Comparison of ENCODE assay signal across 29 mouse cellular contexts in the genomic region with DNA sequence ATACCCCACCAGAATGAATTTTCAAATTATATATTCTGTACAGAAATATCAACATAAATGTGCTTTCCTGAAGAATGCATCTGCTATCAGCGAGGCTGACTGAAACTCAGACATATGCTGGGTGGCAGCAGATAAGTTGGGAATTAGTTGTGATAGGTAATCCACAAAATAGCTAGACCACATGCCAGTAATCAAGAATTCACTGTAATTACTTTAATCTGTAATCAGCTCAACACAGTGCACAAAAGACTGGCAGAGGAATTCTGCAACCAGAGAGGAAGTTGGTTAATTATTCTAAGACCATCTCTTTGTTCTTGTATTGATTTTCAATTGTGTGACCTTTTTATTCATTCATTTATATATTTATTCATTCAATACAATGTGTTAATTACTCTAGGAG.
DNase-seq lines count a peak whose midpoint lies in the region; ATAC-seq lines count a peak whose summit lies in the region.
"Had no signal": no experiment of that assay in that cellular context is flagged by ENCODE, and none has a peak within 500 bp of the region (broad histone marks: within the 10 kb centered on the region; RNA-seq: fewer than 3 reads in every experiment).

No protein-coding gene starts in this region.

- no peaks in the 10 kb centered on the region for H3K4me1 ChIP-seq in forebrain, embryonic 14.5 days (ENCODE audit: control insufficient read depth, insufficient read depth, low read length)
- no peaks in the 10 kb centered on the region for H3K4me1 ChIP-seq in forebrain, embryonic 10.5 days
- H3K4me1 ChIP-seq in liver, embryonic 13.5 days (replicated peaks) = 0 out of 2 replicates have a peak, but pooled peaks cover 2% of the 10 kb centered on the region
- H3K4me1 ChIP-seq: hindbrain, embryonic 10.5 days; liver, embryonic 15.5 days; midbrain, embryonic 13.5 days; neural tube, embryonic 13.5 days; stomach, embryonic 15.5 days had no signal

- WGBS in forebrain, embryonic 14.5 days = 37% methylated on average over 1 of the region's 1 CpGs
- 79% methylated on average over 1 of the region's 1 CpGs for WGBS in forebrain, embryonic 10.5 days
- WGBS in liver, embryonic 13.5 days (ENCODE audit: insufficient replicate concordance) = 13% methylated on average over 1 of the region's 1 CpGs

- no peak overlapping the region for H3K4me3 ChIP-seq in forebrain, embryonic 14.5 days (ENCODE audit: low read depth, low read length)
- H3K4me3 ChIP-seq in forebrain, embryonic 10.5 days = no peak overlapping the region
- H3K4me3 ChIP-seq in liver, embryonic 13.5 days (replicated peaks) = no peak overlapping the region
- H3K4me3 ChIP-seq: embryonic facial prominence, embryonic 12.5 days; hindbrain, embryonic 10.5 days; hindbrain, embryonic 15.5 days; layer of hippocampus, adult 2 months; left cerebral cortex, adult 2 months; limb, embryonic 12.5 days; liver, embryonic 15.5 days; lung, embryonic 15.5 days; megakaryocyte, embryonic 14.5 days; midbrain, embryonic 13.5 days; neural tube, embryonic 13.5 days; stomach, embryonic 15.5 days had no signal

- DNase-seq in forebrain, embryonic 14.5 days (ENCODE audit: low spot score) = peak; percentile 27
- DNase-seq in forebrain, embryonic 10.5 days (ENCODE audit: extremely low spot score, low spot score) = no peak
- DNase-seq in Muller cell, postnatal 12 days (ENCODE audit: inconsistent ontology term) = peak; percentile 59
- no peak for DNase-seq in liver, embryonic 13.5 days
- DNase-seq in retina, postnatal 1 day = peak; percentile 53
- no peak for DNase-seq in B cell, adult 2 months
- DNase-seq in right cerebral cortex, adult 18-20 months = no peak
- DNase-seq: cerebellum, adult 11 months; cerebellum, adult 9-10 months; cerebellum, postnatal 36 days; embryo, embryonic 11 days; gastrocnemius, postnatal 10 days; heart, postnatal 14 days; kidney, adult 11 months; kidney, postnatal 14 days; right cerebral cortex, postnatal 25 days had no signal

- H3K27me3 ChIP-seq in forebrain, embryonic 14.5 days (replicated peaks; ENCODE audit: control insufficient read depth, insufficient read depth, low read length) = no peaks in the 10 kb centered on the region
- no peaks in the 10 kb centered on the region for H3K27me3 ChIP-seq in forebrain, embryonic 10.5 days (ENCODE audit: poor library complexity, severe bottlenecking)
- H3K27me3 ChIP-seq in liver, embryonic 13.5 days = no peaks in the 10 kb centered on the region
- H3K27me3 ChIP-seq: embryonic facial prominence, embryonic 12.5 days; hindbrain, embryonic 15.5 days; limb, embryonic 12.5 days; liver, embryonic 15.5 days; lung, embryonic 15.5 days; megakaryocyte, embryonic 14.5 days; midbrain, embryonic 13.5 days; neural tube, embryonic 13.5 days; stomach, embryonic 15.5 days had no signal

- ATAC-seq in forebrain, embryonic 14.5 days = peak; percentile 67; the same call in 1 of the 2 replicates
- peak; percentile 51; the same call in 1 of the 2 replicates for ATAC-seq in liver, embryonic 13.5 days (ENCODE audit: low read depth)
- ATAC-seq: inflammation-experienced regulatory T-cells, adult 6 months; midbrain, embryonic 13.5 days had no signal

- H3K27ac ChIP-seq in forebrain, embryonic 14.5 days (ENCODE audit: low read depth, low read length) = no peak overlapping the region
- no peak overlapping the region for H3K27ac ChIP-seq in forebrain, embryonic 10.5 days
- H3K27ac ChIP-seq in liver, embryonic 13.5 days = no peak overlapping the region
- H3K27ac ChIP-seq: embryonic facial prominence, embryonic 12.5 days; hindbrain, embryonic 10.5 days; hindbrain, embryonic 15.5 days; layer of hippocampus, adult 2 months; left cerebral cortex, adult 2 months; limb, embryonic 12.5 days; liver, embryonic 15.5 days; lung, embryonic 15.5 days; midbrain, embryonic 13.5 days; neural tube, embryonic 13.5 days; stomach, embryonic 15.5 days had no signal

- no peaks in the 10 kb centered on the region for H3K9me3 ChIP-seq in forebrain, embryonic 14.5 days (replicated peaks; ENCODE audit: control insufficient read depth, low read length)
- no peaks in the 10 kb centered on the region for H3K9me3 ChIP-seq in forebrain, embryonic 10.5 days
- no peaks in the 10 kb centered on the region for H3K9me3 ChIP-seq in liver, embryonic 13.5 days (replicated peaks)
- H3K9me3 ChIP-seq: embryonic facial prominence, embryonic 12.5 days; hindbrain, embryonic 10.5 days; hindbrain, embryonic 15.5 days; limb, embryonic 12.5 days; liver, embryonic 15.5 days; lung, embryonic 15.5 days; megakaryocyte, embryonic 14.5 days; midbrain, embryonic 13.5 days; neural tube, embryonic 13.5 days; stomach, embryonic 15.5 days had no signal

- no peak overlapping the region for H3K9ac ChIP-seq in forebrain, embryonic 14.5 days (ENCODE audit: low read length)
- H3K9ac ChIP-seq in liver, embryonic 13.5 days = no peak overlapping the region
- H3K9ac ChIP-seq: embryonic facial prominence, embryonic 12.5 days; hindbrain, embryonic 15.5 days; limb, embryonic 12.5 days; liver, embryonic 15.5 days; lung, embryonic 15.5 days; midbrain, embryonic 13.5 days; neural tube, embryonic 13.5 days; stomach, embryonic 15.5 days had no signal

- no peaks in the 10 kb centered on the region for H3K36me3 ChIP-seq in forebrain, embryonic 14.5 days (ENCODE audit: control insufficient read depth, insufficient read depth, low read length)
- no peaks in the 10 kb centered on the region for H3K36me3 ChIP-seq in forebrain, embryonic 10.5 days (replicated peaks)
- no peaks in the 10 kb centered on the region for H3K36me3 ChIP-seq in liver, embryonic 13.5 days
- H3K36me3 ChIP-seq: embryonic facial prominence, embryonic 12.5 days; hindbrain, embryonic 10.5 days; hindbrain, embryonic 15.5 days; limb, embryonic 12.5 days; liver, embryonic 15.5 days; lung, embryonic 15.5 days; midbrain, embryonic 13.5 days; neural tube, embryonic 13.5 days; stomach, embryonic 15.5 days had no signal

- H3K4me2 ChIP-seq in forebrain, embryonic 14.5 days (ENCODE audit: low read length) = no peak overlapping the region
- no peak overlapping the region for H3K4me2 ChIP-seq in liver, embryonic 13.5 days
- H3K4me2 ChIP-seq: embryonic facial prominence, embryonic 12.5 days; hindbrain, embryonic 15.5 days; limb, embryonic 12.5 days; liver, embryonic 15.5 days; lung, embryonic 15.5 days; midbrain, embryonic 13.5 days; neural tube, embryonic 13.5 days; stomach, embryonic 15.5 days had no signal

Comparison
In these comparisons a context has a peak if more than half of its experiments do, and no peak if none do; other contexts are left out.
1. DNase-seq: peak in forebrain, embryonic 14.5 days (single experiment), Muller cell, postnatal 12 days (single experiment) and retina, postnatal 1 day (single experiment); none in forebrain, embryonic 10.5 days (single experiment), liver, embryonic 13.5 days (single experiment), B cell, adult 2 months (0 of 2) and right cerebral cortex, adult 18-20 months (single experiment).